Mouse (Mus musculus): ENCODE data around the gene Cdca7l. TPM values are rescaled to one million over a fixed set of nuclear protein-coding genes. Genes with fewer than 3 reads are reported as not detected.

The Cdca7l gene
- total and polyA plus RNA-seq, 3 experiments: 30.6 to 56.6 (median 55.1) TPM

DNA sequence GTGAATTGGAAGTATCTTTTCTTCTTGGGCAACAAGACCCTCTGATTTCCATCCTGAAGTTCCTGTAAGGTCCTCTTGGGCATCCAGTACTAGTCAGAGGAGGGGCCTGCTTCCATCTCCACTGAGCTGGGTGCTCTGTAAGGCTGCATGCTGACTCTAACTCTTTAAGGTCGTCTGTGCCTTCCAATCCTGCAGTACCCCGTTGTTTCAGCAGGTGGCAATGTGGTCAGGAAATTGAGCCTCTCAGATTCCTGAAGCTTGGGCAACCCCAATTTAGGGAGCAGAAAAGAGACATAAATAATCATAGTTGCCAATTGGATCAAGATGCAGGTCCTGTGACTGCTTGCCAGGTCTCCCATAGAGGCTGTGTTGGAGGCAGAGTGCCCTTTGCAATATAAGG, 31.5 kb upstream of the Cdca7l start:
- in situ Hi-C loops (cut with MboI; ENCODE audit: low pct_ligation_motif_present, low pct_unique_long_range_greater_than_20kb, low sequenced_read_pairs) (no loop called here), dilution Hi-C loops (cut with MboI; ENCODE audit: extremely low pct_ligation_motif_present, extremely low pct_unique_long_range_greater_than_20kb, low sequenced_read_pairs) (no loop called here)
- no peaks in the 10 kb centered on the region for H3K27me3 ChIP-seq (replicated peaks)
- H3K9me3 ChIP-seq (replicated peaks; ENCODE audit: low read length): no peaks in the 10 kb centered on the region
- H3K27ac ChIP-seq (ENCODE audit: insufficient read depth, low read depth): no peak overlapping the region
- H3K4me2 ChIP-seq (ENCODE audit: insufficient read depth, low read depth, poor library complexity, severe bottlenecking): no peak overlapping the region
- no peak overlapping the region for H3K9ac ChIP-seq (ENCODE audit: insufficient read depth, low read depth)
- TF ChIP-seq PAX5 (IDR thresholded peaks at IDR 0.05; ENCODE audit: low read length) (no peak), E2F4 (IDR thresholded peaks at IDR 0.05; ENCODE audit: insufficient replicate concordance, low read depth, low read length) (no peak), ZMIZ1 (IDR thresholded peaks at IDR 0.05; ENCODE audit: low read depth, low read length) (no peak), RCOR1 (conservative IDR thresholded peaks at IDR 0.05; ENCODE audit: low read depth, low read length) (no peak), CTCF (conservative IDR thresholded peaks at IDR 0.05 in 1 of 2, IDR thresholded peaks at IDR 0.05 in 1 of 2; ENCODE audit: low read depth in 2 of 2, low read length in 2 of 2) (peak; percentile 63 to 75), SIN3A (IDR thresholded peaks at IDR 0.05; ENCODE audit: low read length) (no peak), RAD21 (IDR thresholded peaks at IDR 0.05; ENCODE audit: low read depth, low read length) (peak; percentile 68), USF1 (IDR thresholded peaks at IDR 0.05; ENCODE audit: low read depth, low read length) (no peak), MAFK (IDR thresholded peaks at IDR 0.05; ENCODE audit: insufficient replicate concordance, low read length) (no peak), SMC3 (IDR thresholded peaks at IDR 0.05; ENCODE audit: low read depth, low read length) (peak; percentile 55)
- H3K4me1 ChIP-seq (ENCODE audit: control insufficient read depth in 1 of 2, insufficient read depth in 2 of 2): no peaks in the 10 kb centered on the region
- H3K36me3 ChIP-seq (replicated peaks in 1 of 2; ENCODE audit: control insufficient read depth in 1 of 2, insufficient read depth in 1 of 2, low read length in 1 of 2): no peaks in the 10 kb centered on the region
- H3K79me2 ChIP-seq (replicated peaks; ENCODE audit: control insufficient read depth, extremely low read depth, insufficient read depth, poor library complexity, severe bottlenecking): no peaks in the 10 kb centered on the region
- H3K4me3 ChIP-seq (replicated peaks in 1 of 3; ENCODE audit: low read depth in 2 of 3, low read length in 2 of 3, poor library complexity in 1 of 3): no peak overlapping the region
- peak; percentile 61 for DNase-seq (ENCODE audit: extremely low read depth)

DNA sequence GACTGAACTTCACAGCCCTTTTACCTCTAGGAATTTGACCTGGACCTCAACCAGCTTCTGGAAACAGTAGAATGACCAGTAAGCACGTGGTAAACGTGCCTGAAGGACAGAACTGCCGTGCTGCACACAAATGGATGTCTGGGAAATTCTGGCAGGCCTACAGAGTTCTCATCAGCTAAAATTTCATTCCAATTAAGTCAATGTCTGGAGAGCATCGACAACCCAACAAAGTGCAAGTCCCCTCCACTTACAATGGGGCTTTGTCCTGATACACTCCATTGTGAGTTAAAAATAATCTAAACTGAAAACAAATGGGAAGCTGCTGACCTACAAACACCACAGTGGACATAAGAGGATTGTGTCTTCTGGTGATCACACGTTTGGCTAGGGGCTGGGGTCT, 27.2 kb upstream of the Cdca7l start:
- in situ Hi-C loops (cut with MboI; ENCODE audit: low pct_ligation_motif_present, low pct_unique_long_range_greater_than_20kb, low sequenced_read_pairs): no loop called here
- Histone ChIP-seq H3K4me3 (replicated peaks in 1 of 3; ENCODE audit: low read depth in 2 of 3, low read length in 2 of 3, poor library complexity in 1 of 3) (no peak overlapping the region), H3K27me3 (replicated peaks) (no peaks in the 10 kb centered on the region), H3K4me2 (ENCODE audit: insufficient read depth, low read depth, poor library complexity, severe bottlenecking) (no peak overlapping the region), H3K4me1 (ENCODE audit: control insufficient read depth in 1 of 2, insufficient read depth in 2 of 2) (peaks cover 0 to 3% of the 10 kb centered on the region in 2 experiments; a peak in 1 of 4 replicates), H3K36me3 (replicated peaks in 1 of 2; ENCODE audit: control insufficient read depth in 1 of 2, insufficient read depth in 1 of 2, low read length in 1 of 2) (no peaks in the 10 kb centered on the region), H3K9me3 (replicated peaks; ENCODE audit: low read length) (no peaks in the 10 kb centered on the region), H3K9ac (ENCODE audit: insufficient read depth, low read depth) (no peak overlapping the region), H3K79me2 (replicated peaks; ENCODE audit: control insufficient read depth, extremely low read depth, insufficient read depth, poor library complexity, severe bottlenecking) (no peaks in the 10 kb centered on the region), H3K27ac (ENCODE audit: insufficient read depth, low read depth) (no peak overlapping the region)
- dilution Hi-C loops (cut with MboI; ENCODE audit: extremely low pct_ligation_motif_present, extremely low pct_unique_long_range_greater_than_20kb, low sequenced_read_pairs): no loop called here
- no peak for DNase-seq (ENCODE audit: extremely low read depth)
- TF ChIP-seq BHLHE40 (IDR thresholded peaks at IDR 0.05; ENCODE audit: low read depth, low read length): no peak
- no peak for TF ChIP-seq MEF2A (IDR thresholded peaks at IDR 0.05; ENCODE audit: borderline replicate concordance, low read depth, low read length)
- no peak for TF ChIP-seq ZKSCAN1 (IDR thresholded peaks at IDR 0.05; ENCODE audit: borderline replicate concordance, low read depth, low read length)
- no peak for TF ChIP-seq IRF4 (IDR thresholded peaks at IDR 0.05; ENCODE audit: low read depth, low read length)
- no peak for TF ChIP-seq UBTF (IDR thresholded peaks at IDR 0.05; ENCODE audit: low read depth, low read length)
- TF ChIP-seq KAT2A (IDR thresholded peaks at IDR 0.05; ENCODE audit: insufficient replicate concordance, low read length): no peak
